Comparison of ENCODE assay signal across 10 mouse cellular contexts in the genomic region with DNA sequence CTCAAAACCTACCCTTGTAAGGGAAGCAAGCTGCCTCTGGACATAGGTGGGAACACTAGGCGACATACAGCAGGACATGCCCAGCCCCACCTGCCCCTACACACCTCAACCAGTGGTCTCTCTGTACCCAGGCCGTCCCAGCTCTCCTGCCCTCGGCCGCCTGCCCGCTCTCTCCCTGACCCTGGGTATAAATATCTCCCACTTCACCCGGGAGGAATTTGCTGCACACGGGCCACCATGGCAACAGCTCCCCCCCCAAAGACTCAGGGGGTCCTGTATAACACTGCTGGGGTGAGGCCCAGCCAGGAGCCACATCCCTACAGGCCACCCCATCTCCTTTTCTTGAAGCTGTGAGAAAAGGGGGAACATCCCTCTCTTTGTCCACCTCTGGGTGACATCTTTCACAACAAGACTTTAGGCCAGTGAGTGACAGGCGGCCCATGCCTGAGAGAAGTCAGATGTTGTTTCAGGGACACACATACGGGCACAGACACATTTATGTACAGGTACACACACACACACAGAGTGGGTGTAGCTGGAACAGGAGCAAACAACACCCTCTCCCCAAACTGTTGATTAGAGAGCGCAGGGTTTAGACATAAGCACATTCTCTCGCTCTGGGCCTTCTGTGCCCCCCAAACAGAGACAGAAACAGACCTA. TPM values are rescaled to one million over a fixed set of nuclear protein-coding genes. Genes with fewer than 3 reads are reported as not detected.
DNase-seq lines count a peak whose midpoint lies in the region; ATAC-seq and TF ChIP-seq lines count a peak whose summit lies in the region.
"Had no signal": no experiment of that assay in that cellular context is flagged by ENCODE, and none has a peak within 500 bp of the region (broad histone marks: within the 10 kb centered on the region; RNA-seq: fewer than 3 reads in every experiment).

No protein-coding gene starts in this region.

- DNase-seq in kidney, postnatal 10 days = no peak
- peak; percentile 78 for DNase-seq in heart, postnatal 4 days
- DNase-seq in lung, postnatal 0 days (ENCODE audit: low spot score) = peak; percentile 27
- no peak for DNase-seq in spleen, adult 12 weeks (ENCODE audit: low spot score)
- DNase-seq in thymus, adult 18-20 months = no peak
- no peak for DNase-seq in right cerebral cortex, postnatal 4 days

- peaks cover 43% of the 10 kb centered on the region for H3K4me1 ChIP-seq in kidney, embryonic 16.5 days (ENCODE audit: insufficient read depth, low read length)
- H3K4me1 ChIP-seq in embryonic facial prominence, embryonic 15.5 days = peaks cover 57% of the 10 kb centered on the region
- H3K4me1 ChIP-seq in lung, postnatal 0 days (ENCODE audit: insufficient read depth, low read depth, low read length) = 0 out of 2 replicates have a peak, but pooled peaks cover 7% of the 10 kb centered on the region

- no peak for TF ChIP-seq EP300 in lung, postnatal 0 days (IDR thresholded peaks at IDR 0.05)

- no peak for ATAC-seq in kidney, embryonic 16.5 days (ENCODE audit: low FRiP score, low TSS enrichment)
- no peak for ATAC-seq in embryonic facial prominence, embryonic 15.5 days (ENCODE audit: insufficient number of reproducible peaks, low FRiP score, low TSS enrichment, low read depth)
- ATAC-seq in lung, postnatal 0 days = no peak
- ATAC-seq: midbrain, embryonic 15.5 days had no signal

- no peak for TF ChIP-seq CTCF in lung, postnatal 0 days (IDR thresholded peaks at IDR 0.05)

- peak overlapping the region; percentile 34 for H3K4me3 ChIP-seq in kidney, embryonic 16.5 days (ENCODE audit: low read length)
- H3K4me3 ChIP-seq in embryonic facial prominence, embryonic 15.5 days (replicated peaks) = peak overlapping the region; percentile 33
- peak overlapping the region; percentile 30 for H3K4me3 ChIP-seq in lung, postnatal 0 days (ENCODE audit: low read depth, low read length)
- H3K4me3 ChIP-seq: midbrain, embryonic 15.5 days had no signal

- peaks cover 49% of the 10 kb centered on the region for H3K27me3 ChIP-seq in kidney, embryonic 16.5 days (ENCODE audit: insufficient read depth, low read length)
- H3K27me3 ChIP-seq in embryonic facial prominence, embryonic 15.5 days = peaks cover 43% of the 10 kb centered on the region
- H3K27me3 ChIP-seq in lung, postnatal 0 days (replicated peaks; ENCODE audit: insufficient read depth, low read length) = peaks cover 32% of the 10 kb centered on the region

- peak overlapping the region; percentile 59 for H3K9ac ChIP-seq in kidney, embryonic 16.5 days (replicated peaks; ENCODE audit: low read length)
- no peak overlapping the region for H3K9ac ChIP-seq in embryonic facial prominence, embryonic 15.5 days
- 0 out of 2 replicates have a peak overlapping the region, but pooled peaks have one; percentile 12 for H3K9ac ChIP-seq in lung, postnatal 0 days (replicated peaks; ENCODE audit: low read depth)
- H3K9ac ChIP-seq: midbrain, embryonic 15.5 days had no signal

- peak overlapping the region; percentile 48 for H3K4me2 ChIP-seq in kidney, embryonic 16.5 days (replicated peaks; ENCODE audit: low read depth, low read length)
- H3K4me2 ChIP-seq in embryonic facial prominence, embryonic 15.5 days (replicated peaks) = peak overlapping the region; percentile 45
- peak overlapping the region; percentile 44 for H3K4me2 ChIP-seq in lung, postnatal 0 days (replicated peaks; ENCODE audit: low read depth, low read length)
- H3K4me2 ChIP-seq: midbrain, embryonic 15.5 days had no signal

- WGBS in kidney, embryonic 16.5 days = 43% methylated on average over 11 of the region's 11 CpGs
- WGBS in embryonic facial prominence, embryonic 15.5 days = 44% methylated on average over 11 of the region's 11 CpGs
- WGBS in lung, postnatal 0 days = 37% methylated on average over 11 of the region's 11 CpGs

- H3K9me3 ChIP-seq in kidney, embryonic 16.5 days (ENCODE audit: low read length) = no peaks in the 10 kb centered on the region
- H3K9me3 ChIP-seq in embryonic facial prominence, embryonic 15.5 days (replicated peaks) = no peaks in the 10 kb centered on the region
- no peaks in the 10 kb centered on the region for H3K9me3 ChIP-seq in lung, postnatal 0 days (ENCODE audit: low read length)
- H3K9me3 ChIP-seq: midbrain, embryonic 15.5 days had no signal

- no peaks in the 10 kb centered on the region for H3K36me3 ChIP-seq in kidney, embryonic 16.5 days (ENCODE audit: insufficient read depth, low read length)
- H3K36me3 ChIP-seq in embryonic facial prominence, embryonic 15.5 days = no peaks in the 10 kb centered on the region
- H3K36me3 ChIP-seq in lung, postnatal 0 days (ENCODE audit: insufficient read depth, low read length) = no peaks in the 10 kb centered on the region
- H3K36me3 ChIP-seq: midbrain, embryonic 15.5 days had no signal

- peak overlapping the region; percentile 73 for H3K27ac ChIP-seq in kidney, embryonic 16.5 days (ENCODE audit: low read length)
- H3K27ac ChIP-seq in embryonic facial prominence, embryonic 15.5 days (replicated peaks) = peak overlapping the region; percentile 52
- peak overlapping the region; percentile 80 for H3K27ac ChIP-seq in lung, postnatal 0 days (ENCODE audit: low read length)
- H3K27ac ChIP-seq: midbrain, embryonic 15.5 days had no signal

RNA-seq across cellular contexts. Expression of gene Fxyd1, which starts 2.2 kb away (rescaled TPM):
- 45.7 and 48.3 TPM in 2 replicates for polyA plus RNA-seq in kidney, embryonic 16.5 days (2015; fragmentation: Nextera tagmentation; extraction: Ambion mirVana)
- 115 and 119 TPM in 2 replicates for polyA plus RNA-seq in embryonic facial prominence, embryonic 15.5 days (2015; fragmentation: Nextera tagmentation; extraction: Ambion mirVana)
- 100 to 1,000 TPM; 646 to 728 TPM for total RNA-seq in heart, postnatal 4 days (2021)
- 175 and 211 TPM in 2 replicates for polyA plus RNA-seq in lung, postnatal 0 days (2015; fragmentation: Nextera tagmentation; extraction: Ambion mirVana)
- total RNA-seq: ES-E14 had no signal

RNA-seq across cellular contexts. Expression of gene Fxyd7, which starts 3.5 kb away (rescaled TPM):
- 11.1 and 11.4 TPM in 2 replicates for polyA plus RNA-seq in kidney, embryonic 16.5 days (2015; fragmentation: Nextera tagmentation; extraction: Ambion mirVana)
- polyA plus RNA-seq in embryonic facial prominence, embryonic 15.5 days (2015; fragmentation: Nextera tagmentation; extraction: Ambion mirVana) = 10.6 and 12.3 TPM in 2 replicates
- total RNA-seq in heart, postnatal 4 days (2021) = 1 to 10 TPM in 1 of 2 experiments, under 1 TPM in 1; 0.98 to 2.4 TPM
- 1.2 and 1.8 TPM in 2 replicates for polyA plus RNA-seq in lung, postnatal 0 days (2015; fragmentation: Nextera tagmentation; extraction: Ambion mirVana)
- total RNA-seq: ES-E14 had no signal

RNA-seq across cellular contexts. Expression of gene Lgi4, which starts 4.4 kb away (rescaled TPM):
- 0.32 and 0.33 TPM in 2 replicates for polyA plus RNA-seq in kidney, embryonic 16.5 days (2015; fragmentation: Nextera tagmentation; extraction: Ambion mirVana)
- 1.7 and 2.1 TPM in 2 replicates for polyA plus RNA-seq in embryonic facial prominence, embryonic 15.5 days (2015; fragmentation: Nextera tagmentation; extraction: Ambion mirVana)
- total RNA-seq in heart, postnatal 4 days (2021) = 1 to 10 TPM in 1 of 2 experiments, under 1 TPM in 1; 0.95 to 1.4 TPM
- 0.20 and 0.27 TPM in 2 replicates for polyA plus RNA-seq in lung, postnatal 0 days (2015; fragmentation: Nextera tagmentation; extraction: Ambion mirVana)

RNA-seq across cellular contexts. Expression of gene Fxyd5, which starts 12.5 kb away (rescaled TPM):
- 32.6 and 34.0 TPM in 2 replicates for polyA plus RNA-seq in kidney, embryonic 16.5 days (2015; fragmentation: Nextera tagmentation; extraction: Ambion mirVana)
- 43.8 and 46.2 TPM in 2 replicates for polyA plus RNA-seq in embryonic facial prominence, embryonic 15.5 days (2015; fragmentation: Nextera tagmentation; extraction: Ambion mirVana)
- total RNA-seq in heart, postnatal 4 days (2021) = 10 to 100 TPM; 28.9 to 31.7 TPM
- 168 and 206 TPM in 2 replicates for polyA plus RNA-seq in lung, postnatal 0 days (2015; fragmentation: Nextera tagmentation; extraction: Ambion mirVana)

RNA-seq across cellular contexts. Expression of gene Fxyd3, which starts 21.7 kb away (rescaled TPM):
- 15.0 and 19.0 TPM in 2 replicates for polyA plus RNA-seq in kidney, embryonic 16.5 days (2015; fragmentation: Nextera tagmentation; extraction: Ambion mirVana)
- 108 and 127 TPM in 2 replicates for polyA plus RNA-seq in embryonic facial prominence, embryonic 15.5 days (2015; fragmentation: Nextera tagmentation; extraction: Ambion mirVana)
- 1 to 10 TPM; 2.0 to 3.5 TPM for total RNA-seq in heart, postnatal 4 days (2021)
- 76.1 and 78.1 TPM in 2 replicates for polyA plus RNA-seq in lung, postnatal 0 days (2015; fragmentation: Nextera tagmentation; extraction: Ambion mirVana)
- polyA plus RNA-seq: midbrain, embryonic 15.5 days had no signal

Comparison
In these comparisons a context has a peak if more than half of its experiments do, and no peak if none do; other contexts are left out.
1. DNase-seq: peak in heart, postnatal 4 days (single experiment) and lung, postnatal 0 days (single experiment); none in kidney, postnatal 10 days (single experiment), spleen, adult 12 weeks (single experiment), thymus, adult 18-20 months (0 of 2) and right cerebral cortex, postnatal 4 days (single experiment).
2. Peak in every context shown above with its lines, with median percentiles within 50 percentile points of each other: H3K27ac ChIP-seq, H3K4me2 ChIP-seq and H3K4me3 ChIP-seq.